Mouse (Mus musculus): ENCODE data around the gene Alpl. TPM values are rescaled to one million over a fixed set of nuclear protein-coding genes. Genes with fewer than 3 reads are reported as not detected.

The Alpl gene
- total and polyA plus RNA-seq, 2 experiments: 5.1 to 7.3 TPM

- no peaks in the 10 kb centered on the region for H3K79me2 ChIP-seq (ENCODE audit: control insufficient read depth, insufficient read depth, low read length)
- H3K27me3 ChIP-seq (ENCODE audit: control insufficient read depth, insufficient read depth, low read length): no peaks in the 10 kb centered on the region
- WGBS: 83% methylated on average over 7 of the region's 7 CpGs
- no peak overlapping the region for H3K4me3 ChIP-seq (ENCODE audit: insufficient read depth, low read depth, low read length)
- H3K4me1 ChIP-seq (ENCODE audit: control insufficient read depth, insufficient read depth, low read length): peaks cover 8% of the 10 kb centered on the region
- no peak overlapping the region for H3K9ac ChIP-seq (ENCODE audit: low read depth, low read length)
- no peak for DNase-seq (ENCODE audit: extremely low read depth, low read depth, low spot score)
- no peak overlapping the region for H3K27ac ChIP-seq (replicated peaks; ENCODE audit: insufficient read depth, low read depth, low read length)
- no peak for TF ChIP-seq CTCF (IDR thresholded peaks at IDR 0.05; ENCODE audit: low read depth, low read length)
- no peak for TF ChIP-seq POLR2A (IDR thresholded peaks at IDR 0.05; ENCODE audit: extremely low read depth, insufficient read depth, low read length)
- no peaks in the 10 kb centered on the region for H3K36me3 ChIP-seq (ENCODE audit: control insufficient read depth, insufficient read depth, low read length)
Observed at GRCm38 (mm10) chr4:137787589-137788289, 8.4 kb downstream of the Alpl start.

- Histone ChIP-seq H3K9ac (ENCODE audit: low read depth, low read length) (no peak overlapping the region), H3K36me3 (ENCODE audit: control insufficient read depth, insufficient read depth, low read length) (no peaks in the 10 kb centered on the region), H3K4me1 (ENCODE audit: control insufficient read depth, insufficient read depth, low read length) (peaks cover 16% of the 10 kb centered on the region), H3K27me3 (ENCODE audit: control insufficient read depth, insufficient read depth, low read length) (no peaks in the 10 kb centered on the region), H3K79me2 (ENCODE audit: control insufficient read depth, insufficient read depth, low read length) (no peaks in the 10 kb centered on the region), H3K4me3 (ENCODE audit: insufficient read depth, low read depth, low read length) (no peak overlapping the region), H3K27ac (replicated peaks; ENCODE audit: insufficient read depth, low read depth, low read length) (no peak overlapping the region)
- TF ChIP-seq POLR2A (IDR thresholded peaks at IDR 0.05; ENCODE audit: extremely low read depth, insufficient read depth, low read length) (no peak), CTCF (IDR thresholded peaks at IDR 0.05; ENCODE audit: low read depth, low read length) (no peak)
- no peak for DNase-seq (ENCODE audit: extremely low read depth, low read depth, low spot score)
- 80% methylated on average over 6 of the region's 6 CpGs for WGBS
Observed at GRCm38 (mm10) chr4:137786488-137786887, 9.7 kb downstream of the Alpl start.

DNA sequence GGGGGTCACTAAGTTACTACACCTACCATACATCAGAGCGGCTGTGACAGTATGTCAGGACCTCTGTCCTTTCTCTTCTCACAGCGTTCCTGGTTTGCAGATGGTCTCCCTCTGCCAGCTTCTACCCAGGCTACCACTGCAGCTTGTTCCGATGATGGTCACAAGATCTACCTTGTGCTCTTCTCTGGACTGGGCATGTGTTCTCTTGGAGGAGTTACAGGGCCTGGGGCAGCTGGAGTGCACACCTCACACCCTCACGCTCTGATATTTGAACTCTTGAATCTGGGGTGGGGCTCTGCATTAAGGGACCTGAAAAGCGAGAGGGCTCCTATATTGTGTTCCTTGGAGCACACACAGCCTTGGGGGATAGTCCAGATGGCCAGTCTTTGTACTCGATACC, 10.9 kb downstream of the Alpl start:
- no peaks in the 10 kb centered on the region for H3K27me3 ChIP-seq (ENCODE audit: control insufficient read depth, insufficient read depth, low read length)
- H3K27ac ChIP-seq (replicated peaks; ENCODE audit: insufficient read depth, low read depth, low read length): no peak overlapping the region
- H3K36me3 ChIP-seq (ENCODE audit: control insufficient read depth, insufficient read depth, low read length): no peaks in the 10 kb centered on the region
- WGBS: 93% methylated on average over 6 of the region's 6 CpGs
- no peaks in the 10 kb centered on the region for H3K79me2 ChIP-seq (ENCODE audit: control insufficient read depth, insufficient read depth, low read length)
- no peak for TF ChIP-seq POLR2A (IDR thresholded peaks at IDR 0.05; ENCODE audit: extremely low read depth, insufficient read depth, low read length)
- no peak for TF ChIP-seq CTCF (IDR thresholded peaks at IDR 0.05; ENCODE audit: low read depth, low read length)
- no peak overlapping the region for H3K4me3 ChIP-seq (ENCODE audit: insufficient read depth, low read depth, low read length)
- H3K4me1 ChIP-seq (ENCODE audit: control insufficient read depth, insufficient read depth, low read length): peaks cover 17% of the 10 kb centered on the region
- H3K9ac ChIP-seq (ENCODE audit: low read depth, low read length): no peak overlapping the region
- DNase-seq (ENCODE audit: extremely low read depth, low read depth, low spot score): no peak

- Histone ChIP-seq H3K27me3 (ENCODE audit: control insufficient read depth, insufficient read depth, low read length) (no peaks in the 10 kb centered on the region), H3K27ac (replicated peaks; ENCODE audit: insufficient read depth, low read depth, low read length) (no peak overlapping the region), H3K36me3 (ENCODE audit: control insufficient read depth, insufficient read depth, low read length) (no peaks in the 10 kb centered on the region), H3K9ac (ENCODE audit: low read depth, low read length) (no peak overlapping the region), H3K4me3 (ENCODE audit: insufficient read depth, low read depth, low read length) (no peak overlapping the region), H3K4me1 (ENCODE audit: control insufficient read depth, insufficient read depth, low read length) (peaks cover 17% of the 10 kb centered on the region), H3K79me2 (ENCODE audit: control insufficient read depth, insufficient read depth, low read length) (no peaks in the 10 kb centered on the region)
- TF ChIP-seq CTCF (IDR thresholded peaks at IDR 0.05; ENCODE audit: low read depth, low read length): no peak
- no peak for TF ChIP-seq POLR2A (IDR thresholded peaks at IDR 0.05; ENCODE audit: extremely low read depth, insufficient read depth, low read length)
- 85% methylated on average over 6 of the region's 6 CpGs for WGBS
- no peak for DNase-seq (ENCODE audit: extremely low read depth, low read depth, low spot score)
Observed at GRCm38 (mm10) chr4:137784741-137785140, 11.4 kb downstream of the Alpl start.

GRCm38 (mm10) chr4:137783541-137784191, 12.5 kb downstream of the Alpl start:
- DNase-seq (ENCODE audit: extremely low read depth, low read depth, low spot score): peak; percentile 93
- Histone ChIP-seq H3K27ac (replicated peaks; ENCODE audit: insufficient read depth, low read depth, low read length) (peak overlapping the region; percentile 85), H3K4me3 (ENCODE audit: insufficient read depth, low read depth, low read length) (no peak overlapping the region), H3K36me3 (ENCODE audit: control insufficient read depth, insufficient read depth, low read length) (no peaks in the 10 kb centered on the region), H3K4me1 (ENCODE audit: control insufficient read depth, insufficient read depth, low read length) (peaks cover 17% of the 10 kb centered on the region), H3K9ac (ENCODE audit: low read depth, low read length) (peak overlapping the region; percentile 26), H3K27me3 (ENCODE audit: control insufficient read depth, insufficient read depth, low read length) (no peaks in the 10 kb centered on the region), H3K79me2 (ENCODE audit: control insufficient read depth, insufficient read depth, low read length) (peaks cover 5% of the 10 kb centered on the region; the same call in 1 of the 2 replicates)
- no peak for TF ChIP-seq POLR2A (IDR thresholded peaks at IDR 0.05; ENCODE audit: extremely low read depth, insufficient read depth, low read length)
- no peak for TF ChIP-seq CTCF (IDR thresholded peaks at IDR 0.05; ENCODE audit: low read depth, low read length)
- 17% methylated on average over 9 of the region's 9 CpGs for WGBS

GRCm38 (mm10) chr4:137781949-137782348, 14.2 kb downstream of the Alpl start:
- no peaks in the 10 kb centered on the region for H3K36me3 ChIP-seq (ENCODE audit: control insufficient read depth, insufficient read depth, low read length)
- TF ChIP-seq CTCF (IDR thresholded peaks at IDR 0.05; ENCODE audit: low read depth, low read length) (peak; percentile 59), POLR2A (IDR thresholded peaks at IDR 0.05; ENCODE audit: extremely low read depth, insufficient read depth, low read length) (no peak)
- H3K79me2 ChIP-seq (ENCODE audit: control insufficient read depth, insufficient read depth, low read length): peaks cover 7% of the 10 kb centered on the region; the same call in 1 of the 2 replicates
- peak overlapping the region; percentile 90 for H3K27ac ChIP-seq (replicated peaks; ENCODE audit: insufficient read depth, low read depth, low read length)
- H3K9ac ChIP-seq (ENCODE audit: low read depth, low read length): peak overlapping the region; percentile 73
- no peak overlapping the region for H3K4me3 ChIP-seq (ENCODE audit: insufficient read depth, low read depth, low read length)
- DNase-seq (ENCODE audit: extremely low read depth, low read depth, low spot score): peak; percentile 98
- 29% methylated on average over 5 of the region's 5 CpGs for WGBS
- no peaks in the 10 kb centered on the region for H3K27me3 ChIP-seq (ENCODE audit: control insufficient read depth, insufficient read depth, low read length)
- peaks cover 17% of the 10 kb centered on the region for H3K4me1 ChIP-seq (ENCODE audit: control insufficient read depth, insufficient read depth, low read length)
